Mouse (Mus musculus): ENCODE results near the gene Nek2.

Gene Nek2

GRCm38 (mm10) chr1:191859847-191860246, 38.6 kb downstream of the Nek2 start:
- DNase-seq (ENCODE audit: low read depth): no peak

GRCm38 (mm10) chr1:191861247-191861646, 40.0 kb downstream of the Nek2 start:
- DNase-seq (ENCODE audit: low read depth): no peak

- no peak for DNase-seq (ENCODE audit: low read depth)
Observed at GRCm38 (mm10) chr1:191863833-191864550, 42.7 kb downstream of the Nek2 start.

- no peak for DNase-seq (ENCODE audit: low read depth)
Observed at GRCm38 (mm10) chr1:191864551-191865027, 43.3 kb downstream of the Nek2 start.

- DNase-seq (ENCODE audit: low read depth): no peak
Observed at GRCm38 (mm10) chr1:191872076-191872710, 50.9 kb downstream of the Nek2 start.

GRCm38 (mm10) chr1:191875006-191875405, 53.8 kb downstream of the Nek2 start:
- no peak for DNase-seq (ENCODE audit: low read depth)

GRCm38 (mm10) chr1:191875683-191876305, 54.5 kb downstream of the Nek2 start:
- DNase-seq (ENCODE audit: low read depth): no peak

- DNase-seq (ENCODE audit: low read depth): no peak
Observed at GRCm38 (mm10) chr1:191877681-191878080, 56.4 kb downstream of the Nek2 start.

GRCm38 (mm10) chr1:191878518-191878921, 57.3 kb downstream of the Nek2 start:
- no peak for DNase-seq (ENCODE audit: low read depth)

GRCm38 (mm10) chr1:191880247-191880646, 59.0 kb downstream of the Nek2 start:
- no peak for DNase-seq (ENCODE audit: low read depth)

- DNase-seq (ENCODE audit: low read depth): no peak
Observed at GRCm38 (mm10) chr1:191880921-191881609, 59.8 kb downstream of the Nek2 start.

- DNase-seq (ENCODE audit: low read depth): no peak
Observed at GRCm38 (mm10) chr1:191881663-191882062, 60.4 kb downstream of the Nek2 start.

Data from naive thymus-derived CD4-positive, alpha-beta T cell, adult 2 months (primary cell).